Mouse (Mus musculus): ENCODE results near the gene Lbhd2. TPM values are rescaled to one million over a fixed set of nuclear protein-coding genes. Genes with fewer than 3 reads are reported as not detected.

Lbhd2 gene
- total and polyA plus RNA-seq, 2 experiments from 2014 or later, result 4.4 to 12.9 TPM

- Histone ChIP-seq H3K4me1 (ENCODE audit: insufficient read depth) (no peaks in the 10 kb centered on the region), H3K9ac (no peak overlapping the region), H3K9me3 (ENCODE audit: low read length) (no peaks in the 10 kb centered on the region), H3K27me3 (ENCODE audit: insufficient read depth, low read length) (peaks cover 11% of the 10 kb centered on the region), H3K4me2 (ENCODE audit: low read depth) (no peak overlapping the region), H3K27ac (ENCODE audit: low read depth, low read length) (no peak overlapping the region), H3K4me3 (ENCODE audit: low read depth, low read length) (no peak overlapping the region), H3K36me3 (ENCODE audit: insufficient read depth) (no peaks in the 10 kb centered on the region)
- no peak for TF ChIP-seq CTCF (IDR thresholded peaks at IDR 0.05; ENCODE audit: low read depth)
- WGBS, result 69% methylated on average over 8 of the region's 8 CpGs
- DNase-seq, result no peak
- ATAC-seq, result no peak
Measured at GRCm38 (mm10) chr12:111436640-111437039, 30.0 kb downstream of the Lbhd2 start.

- ATAC-seq, result no peak
- WGBS, result 78% methylated on average over 5 of the region's 5 CpGs
- Histone ChIP-seq H3K27me3 (ENCODE audit: insufficient read depth, low read length) (peaks cover 18% of the 10 kb centered on the region), H3K4me3 (ENCODE audit: low read depth, low read length) (no peak overlapping the region), H3K9me3 (ENCODE audit: low read length) (no peaks in the 10 kb centered on the region), H3K4me2 (ENCODE audit: low read depth) (no peak overlapping the region), H3K4me1 (ENCODE audit: insufficient read depth) (peaks cover 4% of the 10 kb centered on the region; the same call in 1 of the 2 replicates), H3K9ac (no peak overlapping the region), H3K27ac (ENCODE audit: low read depth, low read length) (no peak overlapping the region), H3K36me3 (ENCODE audit: insufficient read depth) (no peaks in the 10 kb centered on the region)
- TF ChIP-seq CTCF (IDR thresholded peaks at IDR 0.05; ENCODE audit: low read depth), result no peak
- DNase-seq, result no peak
Measured at GRCm38 (mm10) chr12:111437222-111437900, 30.8 kb downstream of the Lbhd2 start.

DNA sequence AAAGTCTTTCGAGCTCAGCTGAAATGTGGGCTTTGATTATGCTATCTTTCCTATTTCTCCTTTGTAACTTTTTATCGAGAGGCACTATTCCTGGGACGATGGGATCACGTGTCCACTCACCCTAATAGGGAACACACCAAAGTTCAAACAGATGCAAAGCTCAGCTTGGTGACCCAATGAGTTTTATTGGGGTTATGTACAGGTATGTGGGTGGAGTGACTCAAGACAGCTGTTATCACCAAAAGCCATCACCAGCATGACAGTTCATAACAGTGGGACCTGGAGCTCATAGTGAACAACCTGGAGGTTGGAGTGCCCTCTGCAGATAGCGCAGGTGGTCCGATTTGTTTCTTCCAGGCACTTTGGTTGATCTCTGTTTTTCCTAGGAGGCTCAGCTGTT is 32.2 kb downstream of the Lbhd2 start:
- ATAC-seq, result no peak
- peaks cover 32% of the 10 kb centered on the region for H3K27me3 ChIP-seq (ENCODE audit: insufficient read depth, low read length)
- H3K36me3 ChIP-seq (ENCODE audit: insufficient read depth), result no peaks in the 10 kb centered on the region
- H3K27ac ChIP-seq (ENCODE audit: low read depth, low read length), result no peak overlapping the region
- no peak overlapping the region for H3K9ac ChIP-seq
- H3K4me1 ChIP-seq (ENCODE audit: insufficient read depth), result peaks cover 7% of the 10 kb centered on the region; the same call in 1 of the 2 replicates
- WGBS, result 86% methylated on average over 6 of the region's 6 CpGs
- H3K4me2 ChIP-seq (ENCODE audit: low read depth), result no peak overlapping the region
- H3K9me3 ChIP-seq (ENCODE audit: low read length), result no peaks in the 10 kb centered on the region
- H3K4me3 ChIP-seq (ENCODE audit: low read depth, low read length), result no peak overlapping the region
- no peak for DNase-seq
- TF ChIP-seq CTCF (IDR thresholded peaks at IDR 0.05; ENCODE audit: low read depth), result no peak

DNA sequence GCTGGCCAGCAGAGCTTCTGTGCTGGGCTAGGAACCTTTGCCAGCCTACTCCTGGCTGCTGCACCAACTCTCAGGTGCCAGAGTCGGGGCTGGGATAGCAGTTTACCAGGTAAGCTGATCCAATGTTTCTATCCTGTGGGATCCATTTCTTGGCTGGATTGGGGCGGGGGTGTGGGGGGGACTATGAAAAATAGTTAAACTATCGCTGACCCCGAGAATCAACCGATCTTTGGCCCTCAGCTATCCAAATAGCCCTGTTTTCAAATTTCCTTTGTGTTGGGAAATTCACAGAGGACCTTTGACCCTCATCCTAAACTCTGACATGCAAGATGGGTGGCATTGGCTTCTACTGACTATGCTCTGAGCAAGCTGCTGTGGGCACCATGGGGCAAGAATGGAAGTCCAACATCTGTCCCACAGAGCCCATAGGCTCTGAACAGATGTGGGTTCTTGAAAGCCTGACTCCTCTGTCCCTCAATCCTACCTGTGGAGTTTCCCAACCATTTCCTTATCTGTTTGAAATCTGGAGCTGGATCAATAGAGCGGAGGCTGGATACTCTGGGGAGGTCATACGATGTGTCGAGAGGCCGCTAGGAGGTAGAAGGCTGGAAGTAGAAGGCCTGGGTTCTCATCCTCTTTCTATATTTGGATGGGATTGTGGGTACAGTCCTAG is 34.2 kb downstream of the Lbhd2 start:
- Histone ChIP-seq H3K4me2 (ENCODE audit: low read depth) (no peak overlapping the region), H3K27ac (ENCODE audit: low read depth, low read length) (no peak overlapping the region), H3K27me3 (ENCODE audit: insufficient read depth, low read length) (peaks cover 51% of the 10 kb centered on the region), H3K9ac (no peak overlapping the region), H3K9me3 (ENCODE audit: low read length) (no peaks in the 10 kb centered on the region), H3K4me1 (ENCODE audit: insufficient read depth) (peaks cover 7% of the 10 kb centered on the region; the same call in 1 of the 2 replicates), H3K4me3 (ENCODE audit: low read depth, low read length) (no peak overlapping the region), H3K36me3 (ENCODE audit: insufficient read depth) (no peaks in the 10 kb centered on the region)
- DNase-seq (no peak), ATAC-seq (no peak)
- 95% methylated on average over 9 of the region's 9 CpGs for WGBS
- no peak for TF ChIP-seq CTCF (IDR thresholded peaks at IDR 0.05; ENCODE audit: low read depth)

- 48% methylated on average over 3 of the region's 3 CpGs for WGBS
- Histone ChIP-seq H3K36me3 (ENCODE audit: insufficient read depth) (no peaks in the 10 kb centered on the region), H3K4me1 (ENCODE audit: insufficient read depth) (peaks cover 7% of the 10 kb centered on the region; the same call in 1 of the 2 replicates), H3K4me2 (ENCODE audit: low read depth) (no peak overlapping the region), H3K27me3 (ENCODE audit: insufficient read depth, low read length) (peaks cover 58% of the 10 kb centered on the region), H3K9ac (no peak overlapping the region), H3K27ac (ENCODE audit: low read depth, low read length) (no peak overlapping the region), H3K4me3 (ENCODE audit: low read depth, low read length) (no peak overlapping the region), H3K9me3 (ENCODE audit: low read length) (no peaks in the 10 kb centered on the region)
- DNase-seq (no peak), ATAC-seq (no peak)
- no peak for TF ChIP-seq CTCF (IDR thresholded peaks at IDR 0.05; ENCODE audit: low read depth)
Measured at GRCm38 (mm10) chr12:111441523-111441922, 34.9 kb downstream of the Lbhd2 start.

DNA sequence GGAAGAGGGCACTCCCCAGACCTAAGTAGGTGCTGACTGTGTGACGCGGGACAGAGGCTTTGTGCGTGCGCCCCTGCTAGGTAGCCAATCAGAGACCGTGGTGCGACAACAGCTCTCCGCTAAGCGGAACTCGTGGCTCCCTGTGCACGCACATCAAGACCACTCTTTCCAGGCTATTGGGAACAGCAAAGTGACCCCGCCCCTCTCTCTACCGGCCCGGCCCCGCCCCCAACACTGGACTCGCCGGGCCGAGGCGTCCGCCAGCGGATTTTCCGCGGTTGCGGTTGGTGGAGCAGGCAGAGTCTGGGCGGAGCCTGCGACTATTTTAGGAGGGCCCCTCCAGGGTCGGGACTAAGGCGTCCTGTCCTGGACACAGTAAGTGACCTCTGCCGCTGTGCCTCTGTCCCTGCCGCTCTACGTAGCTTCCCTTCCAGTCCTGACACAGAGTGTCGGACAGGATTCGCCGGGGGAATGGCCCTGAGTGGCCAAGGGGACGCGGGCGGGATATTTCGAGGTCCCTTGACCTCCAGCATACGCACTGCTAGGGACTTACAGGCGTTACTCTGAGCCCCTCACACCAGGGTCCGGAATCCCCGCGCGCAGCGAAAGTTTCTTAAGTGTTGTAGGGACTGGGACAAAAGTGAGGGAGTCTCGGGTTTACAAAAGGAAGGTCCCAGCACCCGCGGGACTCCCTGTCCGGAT is 35.9 kb downstream of the Lbhd2 start, which contains the start of gene Tnfaip2:
Tnfaip2 (plus strand) TSS at position 161 of the 702 bp plus-strand sequence.
- WGBS, result 3% methylated on average over 48 of the region's 48 CpGs
- no peaks in the 10 kb centered on the region for H3K36me3 ChIP-seq (ENCODE audit: insufficient read depth)
- peak within 1 kb of the TSS; percentile 28; the same call in 1 of the 2 replicates for H3K9ac ChIP-seq
- H3K9me3 ChIP-seq (ENCODE audit: low read length), result no peaks in the 10 kb centered on the region
- H3K27me3 ChIP-seq (ENCODE audit: insufficient read depth, low read length), result peaks cover 68% of the 10 kb centered on the region
- TF ChIP-seq CTCF (IDR thresholded peaks at IDR 0.05; ENCODE audit: low read depth), result no peak
- no peak within 1 kb of the TSS for H3K27ac ChIP-seq (ENCODE audit: low read depth, low read length)
- peaks cover 7% of the 10 kb centered on the region; the same call in 1 of the 2 replicates for H3K4me1 ChIP-seq (ENCODE audit: insufficient read depth)
- H3K4me2 ChIP-seq (ENCODE audit: low read depth), result peak within 1 kb of the TSS; percentile 65
- H3K4me3 ChIP-seq (ENCODE audit: low read depth, low read length), result peak within 1 kb of the TSS; percentile 34
- DNase-seq (no peak), ATAC-seq (peak; percentile 69)

All from forebrain, postnatal 0 days (tissue).